Mouse (Mus musculus): ENCODE results near the gene C1qc. TPM values are rescaled to one million over a fixed set of nuclear protein-coding genes. Genes with fewer than 3 reads are reported as not detected.

C1qc gene
- polyA plus RNA-seq, 1 experiment from 2014 or later, result 22.3 TPM

DNA sequence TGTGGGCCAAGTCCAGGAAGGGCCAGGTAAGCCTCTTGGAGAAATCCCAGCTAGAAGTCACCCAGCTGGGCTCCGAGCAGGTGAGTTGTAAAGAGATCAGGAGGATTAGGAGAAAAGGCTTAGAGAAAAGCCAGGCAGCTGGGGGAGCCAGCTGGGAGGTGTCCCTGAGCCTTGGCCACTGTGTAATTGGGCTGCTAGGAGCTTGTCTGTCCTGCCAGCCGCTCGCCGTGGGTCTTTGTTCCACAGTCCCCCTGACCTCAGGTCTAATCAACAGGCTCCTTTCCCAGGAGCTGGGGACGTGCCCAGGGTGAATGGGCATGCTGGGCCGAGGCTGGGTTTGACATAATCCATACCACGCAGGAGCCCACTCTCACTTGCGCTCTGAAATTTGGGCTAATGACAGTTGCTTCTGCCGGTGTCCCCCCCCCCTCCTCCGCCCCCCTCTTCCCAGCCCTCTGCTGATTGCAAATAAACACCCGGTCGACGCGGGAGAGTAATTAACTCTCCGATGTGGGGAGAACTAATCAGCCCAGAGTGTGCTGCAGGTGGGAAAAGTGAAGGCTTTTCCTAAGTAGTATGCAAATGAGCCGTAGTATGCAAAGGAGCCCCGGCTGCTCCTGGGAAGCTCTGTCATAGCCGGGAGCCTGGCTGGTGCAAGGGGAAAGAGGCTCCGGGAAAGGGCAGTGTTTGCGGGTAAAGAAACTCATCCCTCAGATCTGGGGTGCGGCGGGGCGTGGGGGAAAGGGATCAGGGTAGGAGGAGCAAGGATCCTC, 12.1 kb upstream of the C1qc start:
- H3K27ac ChIP-seq (ENCODE audit: low read depth, low read length), result no peak overlapping the region; the same call in 1 of the 2 replicates
- no peaks in the 10 kb centered on the region for H3K9me3 ChIP-seq (replicated peaks; ENCODE audit: control insufficient read depth, low read length)
- peaks cover 14% of the 10 kb centered on the region for H3K4me1 ChIP-seq (ENCODE audit: control insufficient read depth, insufficient read depth, low read length)
- H3K36me3 ChIP-seq (ENCODE audit: control insufficient read depth, insufficient read depth, low read length), result no peaks in the 10 kb centered on the region
- peak; percentile 88 for ATAC-seq
- DNase-seq (ENCODE audit: low spot score), result peak; percentile 84
- peak overlapping the region; percentile 34 for H3K4me2 ChIP-seq (ENCODE audit: low read length)
- H3K27me3 ChIP-seq (replicated peaks; ENCODE audit: control insufficient read depth, insufficient read depth, low read length), result peaks cover 12% of the 10 kb centered on the region; the same call in 1 of the 2 replicates
- 2% methylated on average over 23 of the region's 23 CpGs for WGBS
- 0 out of 2 replicates have a peak overlapping the region, but pooled peaks have one; percentile 21 for H3K9ac ChIP-seq (ENCODE audit: low read length)
- H3K4me3 ChIP-seq (ENCODE audit: low read depth, low read length), result no peak overlapping the region

- ATAC-seq (no peak), DNase-seq (ENCODE audit: low spot score) (no peak)
- no peaks in the 10 kb centered on the region for H3K4me1 ChIP-seq (ENCODE audit: control insufficient read depth, insufficient read depth, low read length)
- 62% methylated on average over 7 of the region's 7 CpGs for WGBS
- no peak overlapping the region for H3K4me3 ChIP-seq (ENCODE audit: low read depth, low read length)
- no peak overlapping the region for H3K4me2 ChIP-seq (ENCODE audit: low read length)
- no peak overlapping the region for H3K27ac ChIP-seq (ENCODE audit: low read depth, low read length)
- H3K27me3 ChIP-seq (replicated peaks; ENCODE audit: control insufficient read depth, insufficient read depth, low read length), result peaks cover 19% of the 10 kb centered on the region
- no peaks in the 10 kb centered on the region for H3K36me3 ChIP-seq (ENCODE audit: control insufficient read depth, insufficient read depth, low read length)
- H3K9me3 ChIP-seq (replicated peaks; ENCODE audit: control insufficient read depth, low read length), result no peaks in the 10 kb centered on the region
- H3K9ac ChIP-seq (ENCODE audit: low read length), result no peak overlapping the region
These were observed 6.3 kb upstream of the C1qc start for GRCm38 (mm10) chr4:136899154-136899553.

DNA sequence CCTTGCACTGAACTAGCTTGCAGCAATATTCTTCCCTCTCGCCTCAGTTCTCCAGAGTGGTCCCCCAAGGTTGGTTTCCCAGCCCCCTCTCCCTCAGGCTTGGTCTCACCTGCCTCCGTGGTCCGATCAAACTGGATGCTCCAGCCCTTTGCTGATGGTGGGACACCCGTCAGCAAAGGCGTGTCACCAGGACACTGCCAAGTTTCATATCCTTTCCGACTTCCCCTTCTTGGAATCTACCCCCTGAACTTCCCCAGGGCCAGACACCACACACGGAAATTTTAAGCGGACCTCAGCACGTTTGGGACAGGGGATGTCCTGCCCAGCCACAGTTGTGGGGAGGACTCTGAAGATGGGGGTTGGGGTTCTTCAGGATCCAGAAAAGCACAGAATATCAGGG, 5.8 kb upstream of the C1qc start, which contains the start of gene C1qa:
Gene C1qa, minus strand, starts transcription at position 167 of the 400 bp plus-strand sequence.
- H3K36me3 ChIP-seq (ENCODE audit: control insufficient read depth, insufficient read depth, low read length), result no peaks in the 10 kb centered on the region
- H3K4me2 ChIP-seq (ENCODE audit: low read length), result no peak within 1 kb of the TSS
- WGBS, result 79% methylated on average over 9 of the region's 9 CpGs
- no peaks in the 10 kb centered on the region for H3K4me1 ChIP-seq (ENCODE audit: control insufficient read depth, insufficient read depth, low read length)
- ATAC-seq, result no peak
- no peaks in the 10 kb centered on the region for H3K9me3 ChIP-seq (replicated peaks; ENCODE audit: control insufficient read depth, low read length)
- H3K27me3 ChIP-seq (replicated peaks; ENCODE audit: control insufficient read depth, insufficient read depth, low read length), result peaks cover 19% of the 10 kb centered on the region
- DNase-seq (ENCODE audit: low spot score), result no peak
- H3K4me3 ChIP-seq (ENCODE audit: low read depth, low read length), result no peak within 1 kb of the TSS
- H3K27ac ChIP-seq (ENCODE audit: low read depth, low read length), result no peak within 1 kb of the TSS
- no peak within 1 kb of the TSS for H3K9ac ChIP-seq (ENCODE audit: low read length)

- H3K27ac ChIP-seq (ENCODE audit: low read depth, low read length), result no peak overlapping the region
- H3K4me2 ChIP-seq (ENCODE audit: low read length), result no peak overlapping the region
- no peak overlapping the region for H3K9ac ChIP-seq (ENCODE audit: low read length)
- H3K4me1 ChIP-seq (ENCODE audit: control insufficient read depth, insufficient read depth, low read length), result no peaks in the 10 kb centered on the region
- WGBS, result 66% methylated on average over 9 of the region's 9 CpGs
- DNase-seq (ENCODE audit: low spot score) (peak; percentile 25), ATAC-seq (no peak)
- peaks cover 19% of the 10 kb centered on the region for H3K27me3 ChIP-seq (replicated peaks; ENCODE audit: control insufficient read depth, insufficient read depth, low read length)
- H3K4me3 ChIP-seq (ENCODE audit: low read depth, low read length), result no peak overlapping the region
- no peaks in the 10 kb centered on the region for H3K9me3 ChIP-seq (replicated peaks; ENCODE audit: control insufficient read depth, low read length)
- H3K36me3 ChIP-seq (ENCODE audit: control insufficient read depth, insufficient read depth, low read length), result no peaks in the 10 kb centered on the region
These were observed 5.3 kb upstream of the C1qc start for GRCm38 (mm10) chr4:136898084-136898598.

DNA sequence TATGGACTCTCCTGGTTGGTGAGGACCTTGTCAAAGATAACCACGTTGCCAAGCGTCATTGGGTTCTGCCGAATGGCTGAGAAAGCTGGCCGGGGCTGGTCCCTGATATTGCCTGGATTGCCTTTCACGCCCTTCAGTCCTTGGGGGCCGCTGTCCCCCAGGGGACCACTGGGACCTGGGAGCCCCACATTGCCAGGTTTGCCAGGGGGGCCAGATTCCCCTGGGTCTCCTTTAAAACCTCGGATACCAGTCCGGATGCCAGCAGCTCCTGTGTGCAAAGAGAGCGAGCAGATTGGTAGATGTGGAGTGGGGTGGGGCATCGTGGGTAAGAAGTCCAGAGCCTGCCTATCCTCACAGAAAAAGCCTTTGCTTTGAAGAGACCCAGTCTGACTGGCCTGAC, 3.6 kb upstream of the C1qc start:
- DNase-seq (ENCODE audit: low spot score) (no peak), ATAC-seq (no peak)
- 28% methylated on average over 10 of the region's 10 CpGs for WGBS

DNA sequence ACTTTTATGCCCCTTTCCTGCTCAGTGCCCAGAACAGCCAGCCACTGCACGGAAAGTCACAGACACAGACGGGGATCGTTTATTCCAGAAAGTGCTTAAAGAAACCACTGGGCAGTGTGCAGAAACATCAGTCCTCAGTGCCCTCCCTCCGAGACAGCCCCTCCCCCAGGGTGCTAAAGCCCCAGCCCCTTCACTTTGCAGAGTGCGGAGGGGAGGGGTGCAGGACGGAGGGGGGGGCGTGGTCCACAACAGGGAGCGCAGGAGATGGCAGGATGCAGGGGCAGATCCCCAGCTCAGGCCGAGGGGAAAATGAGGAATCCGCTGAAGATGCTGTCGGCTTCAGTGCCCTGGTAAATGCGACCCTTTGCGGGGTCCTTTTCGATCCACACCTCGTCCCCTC, 3.0 kb upstream of the C1qc start:
- peak overlapping the region; percentile 28; the same call in 1 of the 2 replicates for H3K4me2 ChIP-seq (ENCODE audit: low read length)
- no peaks in the 10 kb centered on the region for H3K36me3 ChIP-seq (ENCODE audit: control insufficient read depth, insufficient read depth, low read length)
- ATAC-seq (no peak), DNase-seq (ENCODE audit: low spot score) (no peak)
- no peaks in the 10 kb centered on the region for H3K9me3 ChIP-seq (replicated peaks; ENCODE audit: control insufficient read depth, low read length)
- 3% methylated on average over 15 of the region's 15 CpGs for WGBS
- peaks cover 19% of the 10 kb centered on the region for H3K27me3 ChIP-seq (replicated peaks; ENCODE audit: control insufficient read depth, insufficient read depth, low read length)
- H3K9ac ChIP-seq (ENCODE audit: low read length), result peak overlapping the region; percentile 32; the same call in 1 of the 2 replicates
- no peak overlapping the region for H3K4me3 ChIP-seq (ENCODE audit: low read depth, low read length)
- no peaks in the 10 kb centered on the region for H3K4me1 ChIP-seq (ENCODE audit: control insufficient read depth, insufficient read depth, low read length)
- H3K27ac ChIP-seq (ENCODE audit: low read depth, low read length), result no peak overlapping the region

More for the DNA sequence above, 3.6 kb upstream of the C1qc start:
- no peak overlapping the region for H3K4me3 ChIP-seq (ENCODE audit: low read depth, low read length)
- no peak overlapping the region for H3K27ac ChIP-seq (ENCODE audit: low read depth, low read length)
- peaks cover 19% of the 10 kb centered on the region for H3K27me3 ChIP-seq (replicated peaks; ENCODE audit: control insufficient read depth, insufficient read depth, low read length)
- H3K36me3 ChIP-seq (ENCODE audit: control insufficient read depth, insufficient read depth, low read length), result no peaks in the 10 kb centered on the region
- no peaks in the 10 kb centered on the region for H3K9me3 ChIP-seq (replicated peaks; ENCODE audit: control insufficient read depth, low read length)
- no peak overlapping the region for H3K4me2 ChIP-seq (ENCODE audit: low read length)
- H3K4me1 ChIP-seq (ENCODE audit: control insufficient read depth, insufficient read depth, low read length), result no peaks in the 10 kb centered on the region
- no peak overlapping the region for H3K9ac ChIP-seq (ENCODE audit: low read length)

DNA sequence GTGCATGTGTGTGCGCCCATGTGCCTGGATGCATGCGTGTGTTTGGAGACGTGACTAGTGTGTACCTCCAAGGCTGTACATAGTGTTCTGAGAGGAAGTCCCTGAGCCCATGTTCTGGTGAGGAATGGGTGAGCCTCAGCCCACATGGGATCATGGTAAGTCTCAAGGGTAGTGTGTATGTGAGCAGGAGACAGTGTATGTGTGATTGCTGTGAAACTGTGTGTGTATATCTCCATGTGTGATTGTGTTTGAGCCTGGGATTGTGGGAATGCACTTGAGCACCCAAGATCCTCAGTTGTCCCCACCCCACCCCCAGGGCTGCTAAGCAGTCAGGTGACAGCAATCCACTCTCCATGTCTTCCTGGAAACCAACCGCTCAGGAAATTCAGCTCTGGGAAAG, 2.0 kb upstream of the C1qc start:
- peaks cover 19% of the 10 kb centered on the region for H3K27me3 ChIP-seq (replicated peaks; ENCODE audit: control insufficient read depth, insufficient read depth, low read length)
- ATAC-seq, result no peak
- WGBS, result 77% methylated on average over 4 of the region's 4 CpGs

GRCm38 (mm10) chr4:136893691-136894543, 1.1 kb upstream of the C1qc start:
- Histone ChIP-seq H3K27ac (ENCODE audit: low read depth, low read length) (no peak overlapping the region), H3K9ac (ENCODE audit: low read length) (no peak overlapping the region), H3K4me3 (ENCODE audit: low read depth, low read length) (no peak overlapping the region), H3K4me1 (ENCODE audit: control insufficient read depth, insufficient read depth, low read length) (no peaks in the 10 kb centered on the region), H3K4me2 (ENCODE audit: low read length) (no peak overlapping the region), H3K36me3 (ENCODE audit: control insufficient read depth, insufficient read depth, low read length) (no peaks in the 10 kb centered on the region), H3K9me3 (replicated peaks; ENCODE audit: control insufficient read depth, low read length) (no peaks in the 10 kb centered on the region), H3K27me3 (replicated peaks; ENCODE audit: control insufficient read depth, insufficient read depth, low read length) (peaks cover 19% of the 10 kb centered on the region)
- DNase-seq (ENCODE audit: low spot score) (peak; percentile 79), ATAC-seq (peak; percentile 87; the same call in 1 of the 2 replicates)
- WGBS, result 2% methylated on average over 9 of the region's 9 CpGs

More for the DNA sequence above, 2.0 kb upstream of the C1qc start:
- no peak for DNase-seq (ENCODE audit: low spot score)
- Histone ChIP-seq H3K9me3 (replicated peaks; ENCODE audit: control insufficient read depth, low read length) (no peaks in the 10 kb centered on the region), H3K27ac (ENCODE audit: low read depth, low read length) (no peak overlapping the region), H3K4me2 (ENCODE audit: low read length) (no peak overlapping the region), H3K4me3 (ENCODE audit: low read depth, low read length) (no peak overlapping the region), H3K4me1 (ENCODE audit: control insufficient read depth, insufficient read depth, low read length) (no peaks in the 10 kb centered on the region), H3K36me3 (ENCODE audit: control insufficient read depth, insufficient read depth, low read length) (no peaks in the 10 kb centered on the region), H3K9ac (ENCODE audit: low read length) (no peak overlapping the region)
